Mouse (Mus musculus) embryo, embryonic 11 days (tissue): Measurements from ENCODE around the gene Sar1b.
"Not testable (repeated sequence)": the region's sequence is repeated elsewhere in the genome, so short reads cannot be mapped to it uniquely, and the experiment has no call there.

ENCODE experiments used
- DNase-seq: peaks from one replicate; pipeline ENCODE4 v3.0.0-alpha.2; 2015

Sar1b gene

GRCm38 (mm10) chr11:51763213-51763907 is at the start of gene Sar1b, which contains the start of gene Sec24a:
Sar1b (plus strand) TSS chr11:51763687.
Sec24a (minus strand) TSS chr11:51763634.
- peak; percentile 88 for DNase-seq

DNA sequence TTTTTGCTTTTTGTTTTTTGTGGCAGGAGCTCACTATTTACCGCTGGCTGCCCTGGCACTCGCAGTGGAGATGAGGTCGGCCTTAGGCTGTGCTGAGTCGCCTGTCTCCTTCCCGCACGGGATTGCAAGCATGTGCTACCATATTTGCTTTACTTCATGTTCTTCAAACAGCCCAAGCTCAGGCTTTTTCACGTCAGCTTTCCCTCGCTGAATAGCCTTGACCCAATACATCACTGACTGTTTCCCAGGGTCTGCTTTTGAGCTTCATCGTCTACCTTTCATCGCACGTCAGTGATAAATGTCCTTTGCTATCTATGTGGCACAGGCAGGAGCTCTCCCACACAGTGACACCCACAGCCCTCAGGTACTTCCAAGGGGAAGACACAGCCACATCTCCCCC is 42.4 kb upstream of the Sar1b start:
- DNase-seq, result no peak

DNA sequence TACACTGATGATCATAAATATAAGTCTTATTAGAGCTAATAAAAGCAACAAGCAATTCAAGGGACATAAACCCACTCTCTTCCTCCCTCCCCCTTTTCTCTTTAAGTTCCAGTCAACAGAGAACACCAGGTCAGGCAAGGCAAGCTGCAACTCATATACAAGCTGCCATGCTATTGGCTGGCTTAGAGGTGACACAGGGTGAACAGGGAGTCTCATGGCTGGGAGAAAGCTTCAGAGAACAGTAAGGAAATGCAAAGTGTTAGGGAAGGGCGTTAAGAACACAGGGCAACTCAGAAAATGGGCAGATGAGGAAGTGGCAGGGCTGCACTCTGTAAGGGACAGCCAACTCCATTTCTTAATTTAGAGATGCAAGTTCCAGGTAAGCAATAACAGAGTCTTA is 30.6 kb upstream of the Sar1b start:
- no peak for DNase-seq

GRCm38 (mm10) chr11:51734218-51734617 is 29.3 kb upstream of the Sar1b start:
- DNase-seq, result not testable (repeated sequence)

DNA sequence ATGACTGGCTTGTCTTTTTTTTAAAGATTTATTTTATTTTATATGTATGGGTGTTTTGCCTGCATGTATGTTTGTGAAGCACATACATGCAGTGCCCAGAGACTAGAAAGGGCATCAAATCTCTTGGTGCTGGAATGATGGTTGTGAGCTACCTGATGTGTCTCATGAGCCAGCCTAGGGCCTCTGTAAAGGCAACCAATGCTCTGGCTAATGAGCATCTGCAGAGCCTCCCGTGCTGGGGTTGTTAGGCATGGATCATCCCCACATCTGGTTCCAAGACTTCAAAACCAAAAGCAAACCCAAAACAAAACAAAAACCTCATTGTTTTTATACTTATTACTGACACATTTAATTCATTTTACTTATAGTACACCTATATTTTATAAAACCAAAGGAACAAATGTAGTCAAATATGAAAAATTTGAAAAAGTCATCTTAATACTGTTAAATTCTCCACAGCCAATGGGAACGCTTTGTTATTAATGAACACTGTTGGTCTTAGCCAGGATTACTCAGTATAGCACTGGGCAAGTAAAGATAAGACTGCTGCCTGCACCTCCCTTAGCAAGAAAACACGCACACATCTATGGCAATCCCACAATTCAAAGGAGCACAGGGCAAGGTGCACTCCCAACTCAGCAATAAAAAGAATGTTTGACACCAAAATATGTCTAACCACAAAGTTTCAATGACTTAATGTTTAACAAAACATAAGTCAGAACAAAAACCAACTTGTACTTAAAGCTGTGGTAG is 24.7 kb upstream of the Sar1b start:
- DNase-seq, result no peak

GRCm38 (mm10) chr11:51740701-51741100 is 22.8 kb upstream of the Sar1b start:
- DNase-seq, result no peak

GRCm38 (mm10) chr11:51746096-51746495 is 17.4 kb upstream of the Sar1b start:
- DNase-seq, result no peak

GRCm38 (mm10) chr11:51751623-51752225 is 11.8 kb upstream of the Sar1b start:
- not testable (repeated sequence) for DNase-seq

DNA sequence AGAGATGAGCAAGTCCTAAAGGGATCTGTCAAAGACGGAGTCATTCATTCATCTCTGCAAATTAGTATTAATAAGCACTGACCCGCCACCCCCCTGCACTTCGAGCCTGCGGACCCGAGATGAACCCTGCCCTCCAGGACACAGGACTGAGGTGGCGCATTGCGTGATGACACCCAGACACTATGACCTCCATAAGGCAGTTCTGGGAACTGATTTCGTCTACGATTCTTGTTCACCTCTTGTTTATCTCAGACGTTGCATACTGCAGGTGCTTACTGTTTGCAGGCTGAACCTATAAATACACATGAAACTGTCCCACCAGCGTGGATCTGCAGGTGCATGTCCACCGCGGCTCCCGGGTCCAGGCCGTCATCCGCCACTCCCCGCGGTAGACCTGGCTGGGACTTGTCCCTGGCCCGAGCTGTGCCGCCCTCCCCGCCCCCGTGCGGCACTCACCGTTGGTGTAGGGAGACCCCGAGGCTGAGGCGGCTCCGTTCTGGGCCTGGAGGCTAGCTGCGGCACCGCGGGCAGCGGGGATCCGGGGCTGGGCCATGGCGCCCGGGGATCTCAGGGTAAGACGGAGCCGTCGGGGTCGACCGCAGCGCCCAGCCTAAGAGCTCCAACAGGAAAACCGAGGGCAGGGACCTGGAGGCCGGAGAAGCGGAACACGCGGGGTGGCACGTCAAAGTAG is 7.7 kb upstream of the Sar1b start:
- peak; percentile 19 for DNase-seq

DNA sequence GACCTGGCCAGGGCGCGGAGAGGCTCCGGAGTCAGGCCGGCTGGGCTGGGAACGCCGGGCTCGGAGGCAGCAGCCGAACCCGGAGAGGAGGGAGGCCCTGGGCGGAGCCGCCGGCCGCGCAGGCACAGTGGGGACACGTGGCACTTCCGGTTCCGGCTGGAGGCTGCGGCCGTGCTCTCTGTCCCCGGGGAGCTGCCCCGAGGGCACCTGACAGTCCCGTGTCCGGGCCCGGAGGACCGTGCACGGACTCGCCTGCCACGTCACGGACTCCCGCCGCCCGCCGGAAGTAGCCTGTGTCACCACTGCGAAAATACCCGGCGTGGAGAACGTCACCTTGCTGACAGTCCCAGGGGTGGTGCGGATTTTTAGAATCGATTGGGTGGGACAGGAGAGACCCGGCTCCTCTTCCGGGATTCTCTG is 7.1 kb upstream of the Sar1b start:
- peak; percentile 96 for DNase-seq

GRCm38 (mm10) chr11:51757023-51757422 is 6.5 kb upstream of the Sar1b start:
- DNase-seq, result no peak

- DNase-seq, result no peak
These were observed 5.9 kb upstream of the Sar1b start for GRCm38 (mm10) chr11:51757625-51758024.

GRCm38 (mm10) chr11:51758207-51758606 is 5.3 kb upstream of the Sar1b start:
- not testable (repeated sequence) for DNase-seq

- no peak for DNase-seq
These were observed 4.2 kb upstream of the Sar1b start for GRCm38 (mm10) chr11:51759251-51759650.

GRCm38 (mm10) chr11:51759941-51760657 is 3.4 kb upstream of the Sar1b start:
- no peak for DNase-seq

- no peak for DNase-seq
These were observed 2.2 kb upstream of the Sar1b start for GRCm38 (mm10) chr11:51761241-51761640.

GRCm38 (mm10) chr11:51763955-51764354 is 468 bp downstream of the Sar1b start:
- no peak for DNase-seq

- no peak for DNase-seq
These were observed 1.3 kb downstream of the Sar1b start for GRCm38 (mm10) chr11:51764816-51765215.

- no peak for DNase-seq
These were observed 4.2 kb downstream of the Sar1b start for GRCm38 (mm10) chr11:51767579-51768220.

DNA sequence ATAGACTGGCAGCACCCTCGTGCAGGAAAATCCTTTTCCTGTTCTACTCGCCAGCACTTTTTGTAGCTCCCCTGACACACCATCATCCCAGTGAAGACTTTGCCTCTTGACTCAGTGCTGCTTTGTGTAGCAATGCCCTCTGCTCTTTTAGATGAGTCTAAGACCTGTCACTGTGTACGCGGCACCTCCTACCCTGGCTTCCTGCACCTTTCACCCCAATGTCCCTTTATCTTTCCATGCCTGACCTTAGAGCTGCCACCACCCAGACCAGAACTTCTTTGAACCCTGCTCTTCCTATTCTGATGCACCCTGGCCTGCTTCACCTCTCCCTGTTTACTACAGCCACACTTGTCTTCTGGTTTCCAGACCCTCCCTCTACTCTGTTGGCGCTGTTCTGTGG is 4.8 kb downstream of the Sar1b start:
- no peak for DNase-seq

- DNase-seq, result no peak
These were observed 12.0 kb downstream of the Sar1b start for GRCm38 (mm10) chr11:51775507-51775906.

DNA sequence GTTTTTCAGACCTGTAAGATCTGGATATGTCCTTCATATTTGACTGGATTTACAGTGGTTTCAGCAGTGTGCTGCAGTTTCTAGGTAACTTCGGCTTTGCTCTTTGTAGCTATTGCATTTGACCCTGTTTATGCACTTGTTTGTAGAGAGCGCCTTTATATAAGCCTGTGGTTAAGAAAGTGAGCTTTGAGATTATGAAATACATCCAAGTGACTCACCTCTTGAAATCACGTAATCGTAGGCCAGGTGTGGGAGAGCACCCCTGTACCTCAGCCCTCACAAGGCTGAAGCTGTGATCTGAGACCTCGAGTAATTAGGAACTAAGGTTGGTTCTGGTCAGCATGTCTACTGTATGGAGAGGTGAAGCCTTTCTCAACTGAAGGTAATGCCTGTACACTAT is 14.0 kb downstream of the Sar1b start:
- no peak for DNase-seq
